In genomic region chr10:13861115-13861909, GRCm38 (mm10) we compare ENCODE assay signal across 8 mouse cellular contexts. TPM values are rescaled to one million over a fixed set of nuclear protein-coding genes. Genes with fewer than 3 reads are reported as not detected.
DNase-seq lines count a peak whose midpoint lies in the region; ATAC-seq and TF ChIP-seq lines count a peak whose summit lies in the region.

No protein-coding gene starts in this region.

- peak overlapping the region; percentile 40; the same call in 1 of the 2 replicates for H3K4me2 ChIP-seq in forebrain, embryonic 11.5 days (ENCODE audit: low read depth, low read length, severe bottlenecking)
- H3K4me2 ChIP-seq in hindbrain, postnatal 0 days (ENCODE audit: low read depth, low read length): peak overlapping the region; percentile 56

- no peaks in the 10 kb centered on the region for H3K9me3 ChIP-seq in forebrain, embryonic 11.5 days (ENCODE audit: control insufficient read depth, low read length)
- no peaks in the 10 kb centered on the region for H3K9me3 ChIP-seq in hindbrain, postnatal 0 days (ENCODE audit: low read length)
- H3K9me3 ChIP-seq in midbrain, embryonic 10.5 days (replicated peaks): no peaks in the 10 kb centered on the region

- peaks cover 2% of the 10 kb centered on the region; the same call in 1 of the 2 replicates for H3K4me1 ChIP-seq in forebrain, embryonic 11.5 days (replicated peaks; ENCODE audit: control insufficient read depth, insufficient read depth, low read length)
- no peaks in the 10 kb centered on the region for H3K4me1 ChIP-seq in hindbrain, postnatal 0 days (ENCODE audit: insufficient read depth, low read length)
- peaks cover 29% of the 10 kb centered on the region for H3K4me1 ChIP-seq in midbrain, embryonic 10.5 days

- peak overlapping the region; percentile 28 for H3K9ac ChIP-seq in forebrain, embryonic 11.5 days (ENCODE audit: low read length)
- H3K9ac ChIP-seq in hindbrain, postnatal 0 days (replicated peaks; ENCODE audit: low read length): peak overlapping the region; percentile 40; the same call in 1 of the 2 replicates

- peak; percentile 14 to 16 for DNase-seq in adrenal gland, postnatal 36 days
- no peak for DNase-seq in adrenal gland, adult 18-20 months (ENCODE audit: low spot score in 2 of 2)
- peak; percentile 53 for DNase-seq in forebrain, embryonic 11.5 days (ENCODE audit: low spot score)
- peak; percentile 68 for DNase-seq in hindbrain, postnatal 0 days (ENCODE audit: low spot score)
- peak; percentile 64 for DNase-seq in left cerebral cortex, adult 11 months (ENCODE audit: low spot score)
- DNase-seq in midbrain, embryonic 10.5 days (ENCODE audit: low spot score): peak; percentile 55
- no peak for DNase-seq in thymus, postnatal 10 days (ENCODE audit: low spot score in 2 of 2)
- no peak for DNase-seq in cerebellum, adult 11 months

- H3K27ac ChIP-seq in forebrain, embryonic 11.5 days (ENCODE audit: low read depth, low read length): 0 out of 2 replicates have a peak overlapping the region, but pooled peaks have one; percentile 31
- peak overlapping the region; percentile 80 for H3K27ac ChIP-seq in hindbrain, postnatal 0 days
- peak overlapping the region; percentile 81 for H3K27ac ChIP-seq in midbrain, embryonic 10.5 days (replicated peaks)

- WGBS in forebrain, embryonic 11.5 days: 16% methylated on average over 11 of the region's 11 CpGs
- 6% methylated on average over 11 of the region's 11 CpGs for WGBS in hindbrain, postnatal 0 days
- 12% methylated on average over 11 of the region's 11 CpGs for WGBS in midbrain, embryonic 10.5 days

- peak overlapping the region; percentile 6; the same call in 1 of the 2 replicates for H3K4me3 ChIP-seq in forebrain, embryonic 11.5 days (ENCODE audit: low read depth, low read length)
- H3K4me3 ChIP-seq in hindbrain, postnatal 0 days (ENCODE audit: low read length): peak overlapping the region; percentile 25
- peak overlapping the region; percentile 41 for H3K4me3 ChIP-seq in midbrain, embryonic 10.5 days

- H3K27me3 ChIP-seq in forebrain, embryonic 11.5 days (ENCODE audit: control insufficient read depth, insufficient read depth, low read length): no peaks in the 10 kb centered on the region
- H3K27me3 ChIP-seq in hindbrain, postnatal 0 days (ENCODE audit: insufficient read depth, low read length): no peaks in the 10 kb centered on the region
- H3K27me3 ChIP-seq in midbrain, embryonic 10.5 days (ENCODE audit: low read depth, poor library complexity, severe bottlenecking): no peaks in the 10 kb centered on the region

- ATAC-seq in forebrain, embryonic 11.5 days (replicated peaks; ENCODE audit: low FRiP score): peak; percentile 84
- peak; percentile 89 for ATAC-seq in hindbrain, postnatal 0 days

- no peak for TF ChIP-seq CTCF in hindbrain, postnatal 0 days (IDR thresholded peaks at IDR 0.05; ENCODE audit: low read depth)

- H3K36me3 ChIP-seq in forebrain, embryonic 11.5 days (ENCODE audit: control insufficient read depth, insufficient read depth, low read length): no peaks in the 10 kb centered on the region
- H3K36me3 ChIP-seq in hindbrain, postnatal 0 days (ENCODE audit: insufficient read depth, low read length): no peaks in the 10 kb centered on the region
- no peaks in the 10 kb centered on the region for H3K36me3 ChIP-seq in midbrain, embryonic 10.5 days

RNA-seq across cellular contexts. Expression of gene Aig1, which starts 7.5 kb away (rescaled TPM):
- 10 to 100 TPM; 22.5 to 36.0 TPM for total RNA-seq in adrenal gland, postnatal 36 days (2021)
- 10 to 100 TPM; 23.2 to 37.0 TPM for total RNA-seq in adrenal gland, adult 18-20 months (2021)
- 22.0 and 31.7 TPM in 2 replicates for polyA plus RNA-seq in forebrain, embryonic 11.5 days (2014; fragmentation: Nextera tagmentation; extraction: Ambion mirVana)
- total RNA-seq in hindbrain, postnatal 0 days (2014; rRNA removed): 123 and 126 TPM in 2 replicates
- polyA plus RNA-seq in hindbrain, postnatal 0 days (2015; fragmentation: Nextera tagmentation; extraction: Ambion mirVana): 102 and 105 TPM in 2 replicates
- polyA plus RNA-seq in midbrain, embryonic 10.5 days (2016; fragmentation: Nextera tagmentation; extraction: Ambion mirVana): 24.2 and 24.3 TPM in 2 replicates

Comparison
In these comparisons a context has a peak if more than half of its experiments do, and no peak if none do; other contexts are left out.
1. DNase-seq: peak in adrenal gland, postnatal 36 days (2 of 2), forebrain, embryonic 11.5 days (single experiment), hindbrain, postnatal 0 days (single experiment), left cerebral cortex, adult 11 months (single experiment) and midbrain, embryonic 10.5 days (single experiment); none in adrenal gland, adult 18-20 months (0 of 2), thymus, postnatal 10 days (0 of 2) and cerebellum, adult 11 months (single experiment).
2. H3K27ac ChIP-seq: peak in every context shown above with its lines; median percentile 81 in midbrain, embryonic 10.5 days; 80 in hindbrain, postnatal 0 days; 31 in forebrain, embryonic 11.5 days.
3. Peak in every context shown above with its lines, with median percentiles within 50 percentile points of each other: H3K4me3 ChIP-seq.